Mouse (Mus musculus): ENCODE measurements around the gene Gtf2a1l. TPM values are rescaled to one million over a fixed set of nuclear protein-coding genes. Genes with fewer than 3 reads are reported as not detected.

Gene Gtf2a1l
- 0.21 and 0.36 TPM in 2 replicates for polyA plus RNA-seq (2015; fragmentation: Nextera tagmentation; extraction: Ambion mirVana)

GRCm38 (mm10) chr17:88668452-88668851 is at the start of gene Gtf2a1l:
Gtf2a1l (plus strand) TSS chr17:88668660.
- Histone ChIP-seq H3K27me3 (replicated peaks) (no peaks in the 10 kb centered on the region), H3K4me1 (replicated peaks) (0 out of 2 replicates have a peak, but pooled peaks cover 5% of the 10 kb centered on the region), H3K36me3 (no peaks in the 10 kb centered on the region), H3K9me3 (no peaks in the 10 kb centered on the region), H3K4me2 (replicated peaks) (peak within 1 kb of the TSS; percentile 50), H3K9ac (no peak within 1 kb of the TSS), H3K4me3 (replicated peaks) (peak within 1 kb of the TSS; percentile 14), H3K27ac (no peak within 1 kb of the TSS)
- WGBS, result 19% methylated on average over 21 of the region's 21 CpGs
- peak; percentile 77 for ATAC-seq

DNA sequence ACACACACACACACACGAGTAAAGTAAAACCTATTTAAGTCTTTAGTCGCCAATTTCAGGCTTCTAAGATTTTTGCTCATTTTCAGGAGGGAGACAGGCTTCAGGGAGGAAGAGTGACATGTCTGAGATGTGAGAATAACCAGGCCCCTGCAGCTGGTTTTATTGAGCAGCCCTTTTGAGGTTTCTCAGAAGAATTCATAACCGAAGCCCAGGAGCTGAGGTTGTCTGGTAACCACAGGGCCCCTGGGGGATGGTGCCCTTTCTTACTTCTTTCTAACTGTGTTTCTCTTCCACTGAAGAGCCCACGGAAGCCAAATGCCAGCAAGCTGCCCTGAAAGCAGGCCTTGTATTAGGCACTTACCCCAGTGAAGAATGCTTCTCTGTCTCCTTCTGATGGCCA is 47.5 kb upstream of the Gtf2a1l start:
- Histone ChIP-seq H3K27me3 (replicated peaks) (no peaks in the 10 kb centered on the region), H3K27ac (no peak overlapping the region), H3K4me1 (replicated peaks) (peaks cover 6% of the 10 kb centered on the region), H3K9me3 (no peaks in the 10 kb centered on the region), H3K4me3 (replicated peaks) (no peak overlapping the region), H3K4me2 (replicated peaks) (no peak overlapping the region), H3K36me3 (no peaks in the 10 kb centered on the region), H3K9ac (no peak overlapping the region)
- 60% methylated on average over 4 of the region's 4 CpGs for WGBS
- no peak for ATAC-seq

- no peaks in the 10 kb centered on the region for H3K36me3 ChIP-seq
- no peaks in the 10 kb centered on the region for H3K27me3 ChIP-seq (replicated peaks)
- peaks cover 11% of the 10 kb centered on the region for H3K4me1 ChIP-seq (replicated peaks)
- H3K4me3 ChIP-seq (replicated peaks), result no peak overlapping the region
- 71% methylated on average over 3 of the region's 3 CpGs for WGBS
- no peak overlapping the region for H3K9ac ChIP-seq
- H3K4me2 ChIP-seq (replicated peaks), result no peak overlapping the region
- ATAC-seq, result peak; percentile 61; the same call in 1 of the 2 replicates
- H3K27ac ChIP-seq, result no peak overlapping the region
- H3K9me3 ChIP-seq, result no peaks in the 10 kb centered on the region
These were observed 47.1 kb upstream of the Gtf2a1l start for GRCm38 (mm10) chr17:88621374-88621773.

GRCm38 (mm10) chr17:88622711-88623110 is 45.7 kb upstream of the Gtf2a1l start:
- H3K27ac ChIP-seq, result no peak overlapping the region
- no peak overlapping the region for H3K4me2 ChIP-seq (replicated peaks)
- H3K4me1 ChIP-seq (replicated peaks), result peaks cover 22% of the 10 kb centered on the region
- no peaks in the 10 kb centered on the region for H3K27me3 ChIP-seq (replicated peaks)
- WGBS, result 85% methylated on average over 1 of the region's 1 CpGs
- no peak overlapping the region for H3K4me3 ChIP-seq (replicated peaks)
- no peak overlapping the region for H3K9ac ChIP-seq
- no peak for ATAC-seq
- no peaks in the 10 kb centered on the region for H3K9me3 ChIP-seq
- H3K36me3 ChIP-seq, result no peaks in the 10 kb centered on the region

- 83% methylated on average over 4 of the region's 4 CpGs for WGBS
- no peak for ATAC-seq
- no peaks in the 10 kb centered on the region for H3K9me3 ChIP-seq
These were observed 44.1 kb upstream of the Gtf2a1l start for GRCm38 (mm10) chr17:88624386-88624785.

DNA sequence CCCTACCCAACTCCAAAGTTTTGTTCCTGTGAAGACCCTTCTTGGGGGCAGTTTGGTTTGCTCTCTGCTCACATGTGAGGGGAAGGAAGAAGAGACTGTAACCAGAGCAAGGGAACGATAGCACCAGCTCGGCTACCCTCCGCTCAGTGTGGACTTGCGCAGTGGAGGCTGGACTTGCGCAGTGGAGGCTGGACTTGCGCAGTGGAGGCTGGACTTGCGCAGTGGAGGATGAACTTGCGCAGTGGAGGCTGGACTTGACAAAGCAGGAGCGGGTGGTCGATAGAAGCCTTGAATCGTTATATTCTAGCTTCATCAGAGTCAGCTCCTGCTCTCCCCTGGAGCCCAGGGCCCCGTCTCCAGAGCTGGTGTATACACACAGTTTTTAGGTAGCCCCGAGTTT is 43.1 kb upstream of the Gtf2a1l start:
- H3K4me3 ChIP-seq (replicated peaks), result no peak overlapping the region
- no peak for ATAC-seq
- H3K4me2 ChIP-seq (replicated peaks), result no peak overlapping the region
- no peaks in the 10 kb centered on the region for H3K27me3 ChIP-seq (replicated peaks)
- H3K9ac ChIP-seq, result no peak overlapping the region
- peak overlapping the region; percentile 93 for H3K27ac ChIP-seq
- peaks cover 39% of the 10 kb centered on the region for H3K4me1 ChIP-seq (replicated peaks)
- no peaks in the 10 kb centered on the region for H3K9me3 ChIP-seq
- 88% methylated on average over 13 of the region's 13 CpGs for WGBS
- H3K36me3 ChIP-seq, result no peaks in the 10 kb centered on the region

More at GRCm38 (mm10) chr17:88624386-88624785, 44.1 kb upstream of the Gtf2a1l start:
- Histone ChIP-seq H3K36me3 (no peaks in the 10 kb centered on the region), H3K9ac (no peak overlapping the region), H3K4me1 (replicated peaks) (peaks cover 29% of the 10 kb centered on the region), H3K4me2 (replicated peaks) (no peak overlapping the region), H3K4me3 (replicated peaks) (no peak overlapping the region), H3K27me3 (replicated peaks) (no peaks in the 10 kb centered on the region), H3K27ac (no peak overlapping the region)

DNA sequence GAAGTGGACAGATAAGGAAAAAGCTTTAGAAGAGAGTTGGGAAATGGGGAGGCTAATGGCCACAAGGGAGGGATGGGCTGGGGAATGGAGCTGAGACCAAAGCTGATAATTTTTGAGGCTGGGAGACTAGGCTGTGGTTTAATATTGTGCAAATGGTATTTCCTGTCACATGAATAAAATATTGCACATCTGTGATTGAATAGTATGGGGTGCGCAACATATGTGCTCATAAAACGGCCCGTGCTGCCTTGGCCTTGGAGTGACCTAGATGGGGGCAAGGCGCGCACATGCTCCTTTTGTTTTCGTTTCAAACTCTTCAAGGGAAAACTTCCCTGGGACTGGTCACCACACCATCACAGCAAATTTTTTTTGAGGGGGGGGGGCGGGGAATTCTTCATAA is 42.5 kb upstream of the Gtf2a1l start:
- Histone ChIP-seq H3K4me3 (replicated peaks) (no peak overlapping the region), H3K9ac (no peak overlapping the region)

DNA sequence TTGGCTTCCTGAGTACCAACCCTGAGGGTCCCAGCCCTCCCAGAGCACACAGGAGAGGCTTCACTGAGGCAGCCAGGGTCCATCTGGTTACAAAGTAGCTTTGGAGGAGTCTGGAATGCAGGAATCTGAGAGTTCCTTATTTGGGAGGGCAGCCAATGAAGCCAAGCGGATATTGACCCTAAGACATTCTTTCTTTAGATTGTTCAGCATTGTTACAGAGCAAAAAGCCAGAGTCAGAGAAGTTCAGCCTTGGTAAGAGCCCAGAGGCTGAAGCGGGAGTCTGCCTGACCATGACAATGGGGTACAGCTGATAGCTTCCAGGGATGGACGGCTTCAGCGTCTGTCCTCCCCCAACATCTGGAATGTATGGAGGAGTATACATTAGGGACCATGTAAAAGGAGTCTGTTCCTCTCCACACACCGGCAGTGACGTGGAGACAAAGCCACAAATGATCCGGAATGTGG is 42.1 kb upstream of the Gtf2a1l start:
- Histone ChIP-seq H3K4me3 (replicated peaks) (peak overlapping the region; percentile 16), H3K27me3 (replicated peaks) (no peaks in the 10 kb centered on the region), H3K9me3 (no peaks in the 10 kb centered on the region), H3K9ac (no peak overlapping the region), H3K36me3 (no peaks in the 10 kb centered on the region), H3K4me2 (replicated peaks) (peak overlapping the region; percentile 52), H3K27ac (peak overlapping the region; percentile 93), H3K4me1 (replicated peaks) (peaks cover 44% of the 10 kb centered on the region)
- ATAC-seq, result peak; percentile 30
- 27% methylated on average over 7 of the region's 7 CpGs for WGBS

More for the DNA sequence above, 42.5 kb upstream of the Gtf2a1l start:
- Histone ChIP-seq H3K27me3 (replicated peaks) (no peaks in the 10 kb centered on the region), H3K36me3 (no peaks in the 10 kb centered on the region), H3K4me1 (replicated peaks) (peaks cover 44% of the 10 kb centered on the region), H3K4me2 (replicated peaks) (peak overlapping the region; percentile 52), H3K9me3 (no peaks in the 10 kb centered on the region), H3K27ac (peak overlapping the region; percentile 93)
- ATAC-seq, result peak; percentile 2; the same call in 1 of the 2 replicates
- WGBS, result 38% methylated on average over 7 of the region's 7 CpGs

DNA sequence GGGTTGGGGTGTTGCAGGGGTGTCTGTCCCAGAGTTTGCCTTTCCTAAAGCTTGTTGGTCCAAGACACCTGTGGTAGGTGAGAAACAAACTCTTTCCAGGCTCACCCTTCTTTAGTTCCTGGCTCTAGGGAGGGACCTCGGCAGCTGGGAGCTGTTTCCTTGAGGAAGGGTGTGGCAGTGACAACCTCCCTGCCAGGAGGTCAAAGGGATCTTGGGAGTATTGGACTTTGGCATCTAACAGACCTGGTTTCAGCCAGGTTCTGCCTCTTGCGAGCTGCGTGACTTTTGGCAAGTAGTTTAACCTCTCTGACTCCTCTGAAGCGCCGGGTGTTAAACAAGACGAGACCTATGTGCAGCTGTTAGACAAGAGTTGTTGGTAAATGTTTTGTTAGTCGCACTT is 41.3 kb upstream of the Gtf2a1l start:
- peaks cover 44% of the 10 kb centered on the region for H3K4me1 ChIP-seq (replicated peaks)
- no peaks in the 10 kb centered on the region for H3K36me3 ChIP-seq
- peak; percentile 76 for ATAC-seq
- H3K4me3 ChIP-seq (replicated peaks), result peak overlapping the region; percentile 16
- H3K27me3 ChIP-seq (replicated peaks), result no peaks in the 10 kb centered on the region
- peak overlapping the region; percentile 93 for H3K27ac ChIP-seq
- peak overlapping the region; percentile 52 for H3K4me2 ChIP-seq (replicated peaks)
- 34% methylated on average over 7 of the region's 7 CpGs for WGBS
- H3K9me3 ChIP-seq, result no peaks in the 10 kb centered on the region
- H3K9ac ChIP-seq, result no peak overlapping the region

GRCm38 (mm10) chr17:88628676-88629380 is 39.6 kb upstream of the Gtf2a1l start:
- H3K27ac ChIP-seq, result peak overlapping the region; percentile 93
- H3K4me2 ChIP-seq (replicated peaks), result peak overlapping the region; percentile 52
- no peaks in the 10 kb centered on the region for H3K9me3 ChIP-seq
- no peaks in the 10 kb centered on the region for H3K36me3 ChIP-seq
- no peak overlapping the region for H3K4me3 ChIP-seq (replicated peaks)
- ATAC-seq, result peak; percentile 37
- 18% methylated on average over 10 of the region's 10 CpGs for WGBS
- peaks cover 44% of the 10 kb centered on the region for H3K4me1 ChIP-seq (replicated peaks)
- no peaks in the 10 kb centered on the region for H3K27me3 ChIP-seq (replicated peaks)
- H3K9ac ChIP-seq, result no peak overlapping the region

DNA sequence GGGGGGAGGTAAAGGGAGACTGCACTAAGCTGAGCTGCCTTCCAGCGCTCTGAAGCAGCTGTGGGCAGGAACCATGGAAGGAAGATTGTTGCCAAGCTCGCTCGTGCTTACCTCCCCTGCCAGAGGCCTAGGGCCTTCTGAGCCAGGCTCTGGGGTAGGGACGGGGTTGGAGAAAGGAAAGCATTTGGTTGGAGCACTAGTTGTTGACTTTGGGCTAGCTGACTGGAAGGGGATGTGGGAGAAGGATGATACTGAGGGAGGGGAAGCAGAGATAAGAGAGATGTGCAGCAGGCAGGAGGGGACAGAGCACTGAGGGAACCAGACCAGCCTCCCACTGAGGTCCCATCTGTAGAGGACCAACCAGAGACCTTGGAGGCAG is 39.1 kb upstream of the Gtf2a1l start:
- H3K27ac ChIP-seq, result peak overlapping the region; percentile 93

DNA sequence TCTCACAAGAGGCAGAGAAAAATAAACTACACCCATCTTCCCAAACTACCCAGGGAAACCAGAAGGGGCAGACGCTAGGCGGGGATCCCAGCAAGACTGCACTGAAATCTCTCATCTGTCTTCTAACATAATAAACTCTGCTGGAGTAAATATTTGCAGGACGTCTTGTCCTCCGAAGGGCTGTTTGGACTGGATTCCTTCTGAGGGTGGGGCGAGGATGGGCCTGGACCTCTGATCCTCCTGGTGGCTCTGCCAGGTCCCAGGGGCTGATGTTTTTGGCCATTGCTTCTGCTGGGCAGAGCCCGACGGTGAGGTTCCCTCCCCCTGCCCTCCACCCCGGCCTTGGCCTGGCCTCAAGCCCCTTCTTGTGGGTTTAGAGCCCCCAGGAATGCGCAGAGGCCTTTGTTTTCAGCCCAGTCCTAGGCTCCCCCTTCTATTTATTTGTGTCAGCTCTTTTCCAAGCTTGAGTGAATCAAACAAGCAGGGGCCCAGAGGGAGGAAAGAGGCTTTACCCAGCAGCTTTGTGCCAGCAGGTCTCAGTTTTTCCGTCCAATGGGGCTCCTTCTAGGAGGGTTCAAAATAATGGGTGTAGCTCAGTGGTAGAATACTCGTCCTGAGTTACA is 38.4 kb upstream of the Gtf2a1l start:
- Histone ChIP-seq H3K4me1 (replicated peaks) (peaks cover 44% of the 10 kb centered on the region), H3K9me3 (no peaks in the 10 kb centered on the region), H3K9ac (0 out of 2 replicates have a peak overlapping the region, but pooled peaks have one; percentile 33), H3K36me3 (no peaks in the 10 kb centered on the region), H3K4me2 (replicated peaks) (peak overlapping the region; percentile 52), H3K4me3 (replicated peaks) (no peak overlapping the region), H3K27me3 (replicated peaks) (no peaks in the 10 kb centered on the region), H3K27ac (peak overlapping the region; percentile 93)
- 10% methylated on average over 11 of the region's 11 CpGs for WGBS
- ATAC-seq, result peak; percentile 61

More for the DNA sequence above, 39.1 kb upstream of the Gtf2a1l start:
- no peak overlapping the region for H3K9ac ChIP-seq
- H3K27me3 ChIP-seq (replicated peaks), result no peaks in the 10 kb centered on the region
- H3K9me3 ChIP-seq, result no peaks in the 10 kb centered on the region
- H3K4me2 ChIP-seq (replicated peaks), result peak overlapping the region; percentile 52
- 20% methylated on average over 4 of the region's 4 CpGs for WGBS
- H3K4me3 ChIP-seq (replicated peaks), result 0 out of 2 replicates have a peak overlapping the region, but pooled peaks have one; percentile 6
- peak; percentile 24 for ATAC-seq
- H3K36me3 ChIP-seq, result no peaks in the 10 kb centered on the region
- H3K4me1 ChIP-seq (replicated peaks), result peaks cover 44% of the 10 kb centered on the region
